18 mouse cellular contexts compared by ENCODE assay signal in genomic region chr4:53422799-53423198, GRCm38 (mm10). TPM values are rescaled to one million over a fixed set of nuclear protein-coding genes. Genes with fewer than 3 reads are reported as not detected.
DNase-seq lines count a peak whose midpoint lies in the region; ATAC-seq and TF ChIP-seq lines count a peak whose summit lies in the region.
"Had no signal": no experiment of that assay in that cellular context is flagged by ENCODE, and none has a peak within 500 bp of the region (broad histone marks: within the 10 kb centered on the region; RNA-seq: fewer than 3 reads in every experiment).

No protein-coding gene starts in this region.

- in situ Hi-C loops in Patski (cut with MboI; ENCODE audit: low pct_unique_long_range_greater_than_20kb), result no loop called here

- DNase-seq in hindbrain, postnatal 0 days (ENCODE audit: low spot score), result no peak
- no peak for DNase-seq in lung, adult 2 months
- no peak for DNase-seq in lung, postnatal 25 days (ENCODE audit: low spot score)
- DNase-seq in Patski (ENCODE audit: low read depth, low spot score), result no peak
- DNase-seq in stomach, postnatal 0 days (ENCODE audit: low spot score), result no peak
- DNase-seq in spleen, adult 12 weeks (ENCODE audit: low spot score), result no peak
- DNase-seq: cerebellum, adult 11 months; heart, adult 11 months; heart, postnatal 10 days; kidney, adult 9 months; lung, postnatal 14 days; midbrain, embryonic 14.5 days; thymus, postnatal 4 days had no signal

- H3K4me1 ChIP-seq in hindbrain, postnatal 0 days (ENCODE audit: insufficient read depth, low read length), result no peaks in the 10 kb centered on the region
- no peaks in the 10 kb centered on the region for H3K4me1 ChIP-seq in hindbrain, embryonic 12.5 days
- no peaks in the 10 kb centered on the region for H3K4me1 ChIP-seq in lung, adult 2 months (ENCODE audit: control insufficient read depth, insufficient read depth, low read length)
- H3K4me1 ChIP-seq in stomach, postnatal 0 days (replicated peaks; ENCODE audit: control insufficient read depth, insufficient read depth), result no peaks in the 10 kb centered on the region
- H3K4me1 ChIP-seq: embryonic facial prominence, embryonic 15.5 days; forebrain, embryonic 12.5 days; hindbrain, embryonic 15.5 days; limb, embryonic 15.5 days had no signal

- peak; percentile 37 for TF ChIP-seq CTCF in hindbrain, postnatal 0 days (IDR thresholded peaks at IDR 0.05; ENCODE audit: low read depth)
- 0 out of 2 replicates have a peak, but pooled peaks have one; percentile 17 for TF ChIP-seq CTCF in lung, adult 2 months (IDR thresholded peaks at IDR 0.05; ENCODE audit: insufficient read depth, low read length)
- peak; percentile 20 for TF ChIP-seq CTCF in Patski (IDR thresholded peaks at IDR 0.05)
- peak; percentile 53 for TF ChIP-seq CTCF in stomach, postnatal 0 days (IDR thresholded peaks at IDR 0.05; ENCODE audit: low read depth)

- CTCF ChIA-PET in Patski (lab: Charles Lee), result no interaction called here

- POLR2A ChIA-PET in Patski (lab: Charles Lee), result no interaction called here

- H3K27ac ChIP-seq in hindbrain, postnatal 0 days, result no peak overlapping the region
- H3K27ac ChIP-seq in hindbrain, embryonic 12.5 days, result no peak overlapping the region
- H3K27ac ChIP-seq in stomach, postnatal 0 days (replicated peaks), result no peak overlapping the region
- H3K27ac ChIP-seq: embryonic facial prominence, embryonic 15.5 days; forebrain, embryonic 12.5 days; hindbrain, embryonic 15.5 days; limb, embryonic 15.5 days had no signal

- TF ChIP-seq EP300 in stomach, postnatal 0 days (optimal IDR thresholded peaks at IDR 0.05), result no peak

- ATAC-seq in hindbrain, postnatal 0 days, result no peak
- no peak for ATAC-seq in hindbrain, embryonic 12.5 days (ENCODE audit: low FRiP score)
- no peak for ATAC-seq in Patski
- no peak for ATAC-seq in stomach, postnatal 0 days (ENCODE audit: low FRiP score, low TSS enrichment)

- 71% methylated on average over 2 of the region's 2 CpGs for WGBS in hindbrain, postnatal 0 days
- 80% methylated on average over 2 of the region's 2 CpGs for WGBS in hindbrain, embryonic 12.5 days
- WGBS in lung, adult 2 months, result 46% methylated on average over 2 of the region's 2 CpGs
- WGBS in stomach, postnatal 0 days, result 64% methylated on average over 2 of the region's 2 CpGs

- H3K36me3 ChIP-seq in hindbrain, postnatal 0 days (ENCODE audit: insufficient read depth, low read length), result no peaks in the 10 kb centered on the region
- H3K36me3 ChIP-seq in hindbrain, embryonic 12.5 days, result no peaks in the 10 kb centered on the region
- H3K36me3 ChIP-seq in stomach, postnatal 0 days (ENCODE audit: control insufficient read depth, insufficient read depth, low read length), result no peaks in the 10 kb centered on the region
- H3K36me3 ChIP-seq: embryonic facial prominence, embryonic 15.5 days; forebrain, embryonic 12.5 days; hindbrain, embryonic 15.5 days; limb, embryonic 15.5 days had no signal

- no peaks in the 10 kb centered on the region for H3K27me3 ChIP-seq in hindbrain, postnatal 0 days (ENCODE audit: insufficient read depth, low read length)
- H3K27me3 ChIP-seq in hindbrain, embryonic 12.5 days, result no peaks in the 10 kb centered on the region
- no peaks in the 10 kb centered on the region for H3K27me3 ChIP-seq in Patski
- no peaks in the 10 kb centered on the region for H3K27me3 ChIP-seq in stomach, postnatal 0 days (ENCODE audit: control insufficient read depth, insufficient read depth, low read length)
- H3K27me3 ChIP-seq: embryonic facial prominence, embryonic 15.5 days; forebrain, embryonic 12.5 days; hindbrain, embryonic 15.5 days; limb, embryonic 15.5 days had no signal

- no peak overlapping the region for H3K4me3 ChIP-seq in hindbrain, postnatal 0 days (ENCODE audit: low read length)
- H3K4me3 ChIP-seq in hindbrain, embryonic 12.5 days, result no peak overlapping the region
- no peak overlapping the region for H3K4me3 ChIP-seq in lung, adult 2 months (replicated peaks; ENCODE audit: extremely low read depth, low read depth, low read length)
- no peak overlapping the region for H3K4me3 ChIP-seq in stomach, postnatal 0 days (ENCODE audit: low read depth, low read length)
- H3K4me3 ChIP-seq: embryonic facial prominence, embryonic 15.5 days; forebrain, embryonic 12.5 days; hindbrain, embryonic 15.5 days; limb, embryonic 15.5 days had no signal

- no peaks in the 10 kb centered on the region for H3K9me3 ChIP-seq in hindbrain, postnatal 0 days (ENCODE audit: low read length)
- no peaks in the 10 kb centered on the region for H3K9me3 ChIP-seq in hindbrain, embryonic 12.5 days (replicated peaks)
- H3K9me3 ChIP-seq in stomach, postnatal 0 days (ENCODE audit: control insufficient read depth, low read length), result no peaks in the 10 kb centered on the region
- H3K9me3 ChIP-seq: embryonic facial prominence, embryonic 15.5 days; forebrain, embryonic 12.5 days; hindbrain, embryonic 15.5 days; limb, embryonic 15.5 days had no signal

- no peak overlapping the region for H3K9ac ChIP-seq in hindbrain, postnatal 0 days (replicated peaks; ENCODE audit: low read length)
- no peak overlapping the region for H3K9ac ChIP-seq in hindbrain, embryonic 12.5 days
- no peak overlapping the region for H3K9ac ChIP-seq in stomach, postnatal 0 days (ENCODE audit: low read length)
- H3K9ac ChIP-seq: embryonic facial prominence, embryonic 15.5 days; forebrain, embryonic 12.5 days; hindbrain, embryonic 15.5 days; limb, embryonic 15.5 days had no signal

- TF ChIP-seq POLR2A in lung, adult 2 months (IDR thresholded peaks at IDR 0.05; ENCODE audit: borderline replicate concordance, extremely low read depth, low read depth, low read length), result no peak

- no peak overlapping the region for H3K4me2 ChIP-seq in hindbrain, postnatal 0 days (ENCODE audit: low read depth, low read length)
- no peak overlapping the region for H3K4me2 ChIP-seq in hindbrain, embryonic 12.5 days (replicated peaks)
- no peak overlapping the region for H3K4me2 ChIP-seq in stomach, postnatal 0 days (replicated peaks; ENCODE audit: low read depth)
- H3K4me2 ChIP-seq: embryonic facial prominence, embryonic 15.5 days; forebrain, embryonic 12.5 days; hindbrain, embryonic 15.5 days; limb, embryonic 15.5 days had no signal

RNA-seq across cellular contexts. Expression of gene Slc44a1, which starts 17.4 kb away (rescaled TPM):
- total RNA-seq in hindbrain, postnatal 0 days (2014; rRNA removed), result 28.6 and 39.4 TPM in 2 replicates
- 13.6 and 14.5 TPM in 2 replicates for polyA plus RNA-seq in hindbrain, postnatal 0 days (2015; fragmentation: Nextera tagmentation; extraction: Ambion mirVana)
- 21.4 and 22.0 TPM in 2 replicates for polyA plus RNA-seq in hindbrain, embryonic 12.5 days (2016; fragmentation: Nextera tagmentation; extraction: Ambion mirVana)
- polyA plus RNA-seq in lung, adult 2 months (2012; rRNA removed), result 29.0 and 45.2 TPM in 2 replicates
- polyA plus RNA-seq in Patski (2021), result 28.9 TPM
- polyA plus RNA-seq in stomach, postnatal 0 days (2015; fragmentation: Nextera tagmentation; extraction: Ambion mirVana), result 31.9 and 33.9 TPM in 2 replicates
